Mouse (Mus musculus): ENCODE measurements around the gene Tmem14c. TPM values are rescaled to one million over a fixed set of nuclear protein-coding genes. Genes with fewer than 3 reads are reported as not detected.
"Not testable (repeated sequence)": the region's sequence is repeated elsewhere in the genome, so short reads cannot be mapped to it uniquely, and the experiment has no call there.

The Tmem14c gene
- 100 to 1,000 TPM; 149 to 198 TPM for total RNA-seq (2021)
- long read RNA-seq, experiment 1, transcript Tmem14c-201 (6 exons, 914 nt) = major isoform, 171 of 227 reads
- long read RNA-seq, experiment 1, partial matches to known transcripts = 4 of 227 reads
- long read RNA-seq, experiment 1, other reads (novel, unspliced or antisense) = 52 of 227 reads
- long read RNA-seq, experiment 2, transcript Tmem14c-201 (6 exons, 914 nt) = major isoform, 58 of 76 reads
- long read RNA-seq, experiment 2, partial matches to known transcripts = 8 of 76 reads
- long read RNA-seq, experiment 2, other reads (novel, unspliced or antisense) = 10 of 76 reads

- peak; percentile 98 to 99 for DNase-seq
Observed at GRCm38 (mm10) chr13:41015829-41016634, at the start of gene Tmem14c. Gene Tmem14c (plus strand): TSS chr13:41016292.

- DNase-seq = no peak
Observed at GRCm38 (mm10) chr13:40967609-40968008, 48.5 kb upstream of the Tmem14c start.

GRCm38 (mm10) chr13:40968564-40968963 lies 47.5 kb upstream of the Tmem14c start:
- no peak for DNase-seq

GRCm38 (mm10) chr13:40969761-40970390 lies 46.2 kb upstream of the Tmem14c start:
- no peak for DNase-seq

- peak in 1 of 2 experiments; percentile 15 for DNase-seq
Observed at GRCm38 (mm10) chr13:40971261-40971660, 44.8 kb upstream of the Tmem14c start.

GRCm38 (mm10) chr13:40971831-40972230 lies 44.3 kb upstream of the Tmem14c start:
- no peak for DNase-seq

- DNase-seq = no peak
Observed at GRCm38 (mm10) chr13:40972976-40973375, 43.1 kb upstream of the Tmem14c start.

GRCm38 (mm10) chr13:40977609-40978008 lies 38.5 kb upstream of the Tmem14c start:
- DNase-seq = peak; percentile 60 to 72

GRCm38 (mm10) chr13:40978652-40979051 lies 37.4 kb upstream of the Tmem14c start:
- DNase-seq = no peak

GRCm38 (mm10) chr13:40979321-40979720 lies 36.8 kb upstream of the Tmem14c start:
- DNase-seq = no peak

- DNase-seq = peak; percentile 20 to 53
Observed at GRCm38 (mm10) chr13:40982759-40983158, 33.3 kb upstream of the Tmem14c start.

- no peak for DNase-seq
Observed at GRCm38 (mm10) chr13:40986081-40986480, 30.0 kb upstream of the Tmem14c start.

GRCm38 (mm10) chr13:40987608-40988303 lies 28.3 kb upstream of the Tmem14c start:
- not testable (repeated sequence) for DNase-seq

- no peak for DNase-seq
Observed at GRCm38 (mm10) chr13:40988418-40988817, 27.7 kb upstream of the Tmem14c start.

GRCm38 (mm10) chr13:40994487-40995263 lies 21.4 kb upstream of the Tmem14c start:
- peak in 1 of 2 experiments; percentile 6 for DNase-seq

- DNase-seq = not testable (repeated sequence)
Observed at GRCm38 (mm10) chr13:40998537-40998936, 17.6 kb upstream of the Tmem14c start.

GRCm38 (mm10) chr13:41000140-41000925 lies 15.8 kb upstream of the Tmem14c start:
- peak; percentile 36 to 66 for DNase-seq

GRCm38 (mm10) chr13:41000926-41001639 lies 15.0 kb upstream of the Tmem14c start, which contains the start of gene Pak1ip1:
Gene Pak1ip1 (plus strand): TSS chr13:41001023.
- DNase-seq = peak; percentile 93 to 95

GRCm38 (mm10) chr13:41002001-41002400 lies 14.1 kb upstream of the Tmem14c start:
- no peak for DNase-seq

GRCm38 (mm10) chr13:41006244-41006643 lies 9.8 kb upstream of the Tmem14c start:
- no peak for DNase-seq

Measured in adrenal gland, postnatal 36 days (tissue).